27 mouse cellular contexts compared by ENCODE assay signal in genomic region chr15:8950856-8951255, GRCm38 (mm10). TPM values are rescaled to one million over a fixed set of nuclear protein-coding genes. Genes with fewer than 3 reads are reported as not detected.
"Had no signal": no experiment of that assay in that cellular context is flagged by ENCODE, and none has a peak within 500 bp of the region (broad histone marks: within the 10 kb centered on the region; RNA-seq: fewer than 3 reads in every experiment).

No protein-coding gene starts in this region.

- H3K36me3 ChIP-seq: heart, embryonic 10.5 days; heart, embryonic 12.5 days; hindbrain, embryonic 13.5 days; hindbrain, embryonic 15.5 days; limb, embryonic 13.5 days; limb, embryonic 15.5 days; liver, embryonic 13.5 days; liver, embryonic 15.5 days had no signal

- H3K27me3 ChIP-seq: heart, embryonic 12.5 days; hindbrain, embryonic 13.5 days; hindbrain, embryonic 15.5 days; limb, embryonic 13.5 days; limb, embryonic 15.5 days; liver, embryonic 13.5 days; liver, embryonic 15.5 days had no signal

- H3K9me3 ChIP-seq: heart, embryonic 10.5 days; heart, embryonic 12.5 days; hindbrain, embryonic 13.5 days; hindbrain, embryonic 15.5 days; limb, embryonic 13.5 days; limb, embryonic 15.5 days; liver, embryonic 13.5 days; liver, embryonic 15.5 days had no signal

- ATAC-seq: forebrain, postnatal 0 days; hindbrain, postnatal 0 days; intestine, embryonic 16.5 days; liver, postnatal 0 days had no signal

- H3K27ac ChIP-seq: heart, embryonic 10.5 days; hindbrain, embryonic 13.5 days; hindbrain, embryonic 15.5 days; hindbrain, postnatal 0 days; kidney, postnatal 0 days; limb, embryonic 13.5 days; limb, embryonic 15.5 days; liver, embryonic 13.5 days; liver, embryonic 15.5 days had no signal

- DNase-seq: forebrain, postnatal 0 days; gastrocnemius, postnatal 14 days; gastrocnemius, postnatal 36 days; heart, adult 18-20 months; heart, postnatal 10 days; heart, postnatal 36 days; kidney, adult 18-20 months; kidney, adult 9 months; layer of hippocampus, adult 9-11 months; layer of hippocampus, postnatal 36 days; left cerebral cortex, postnatal 4 days; liver, embryonic 13.5 days; liver, postnatal 0 days had no signal

- H3K4me1 ChIP-seq: heart, embryonic 10.5 days; heart, embryonic 12.5 days; hindbrain, embryonic 13.5 days; hindbrain, embryonic 15.5 days; limb, embryonic 13.5 days; limb, embryonic 15.5 days; liver, embryonic 13.5 days; liver, embryonic 15.5 days had no signal

- H3K4me3 ChIP-seq: heart, embryonic 10.5 days; heart, embryonic 12.5 days; hindbrain, embryonic 13.5 days; hindbrain, embryonic 15.5 days; limb, embryonic 13.5 days; limb, embryonic 15.5 days; liver, embryonic 13.5 days; liver, embryonic 15.5 days had no signal

- H3K4me2 ChIP-seq: heart, embryonic 12.5 days; hindbrain, embryonic 13.5 days; hindbrain, embryonic 15.5 days; limb, embryonic 13.5 days; limb, embryonic 15.5 days; liver, embryonic 11.5 days; liver, embryonic 13.5 days; liver, embryonic 15.5 days had no signal

- H3K9ac ChIP-seq: forebrain, postnatal 0 days; heart, embryonic 12.5 days; hindbrain, embryonic 13.5 days; hindbrain, embryonic 15.5 days; limb, embryonic 13.5 days; limb, embryonic 15.5 days; liver, embryonic 13.5 days; liver, embryonic 15.5 days; liver, postnatal 0 days had no signal

RNA-seq across cellular contexts. Expression of gene Ranbp3l, which starts 16.9 kb away (rescaled TPM):
- total RNA-seq: heart, adult 18-20 months; heart, adult 8-10 months; heart, postnatal 10 days; heart, postnatal 36 days; hematopoietic stem cell, adult 5-6 weeks had no signal
- polyA plus RNA-seq: limb, embryonic 11.5 days had no signal
